Mouse (Mus musculus): Measurements from ENCODE around the gene Meltf. TPM values are rescaled to one million over a fixed set of nuclear protein-coding genes. Genes with fewer than 3 reads are reported as not detected.

The Meltf gene
- polyA plus RNA-seq, 1 experiment from 2014 or later: 0.12 TPM

DNA sequence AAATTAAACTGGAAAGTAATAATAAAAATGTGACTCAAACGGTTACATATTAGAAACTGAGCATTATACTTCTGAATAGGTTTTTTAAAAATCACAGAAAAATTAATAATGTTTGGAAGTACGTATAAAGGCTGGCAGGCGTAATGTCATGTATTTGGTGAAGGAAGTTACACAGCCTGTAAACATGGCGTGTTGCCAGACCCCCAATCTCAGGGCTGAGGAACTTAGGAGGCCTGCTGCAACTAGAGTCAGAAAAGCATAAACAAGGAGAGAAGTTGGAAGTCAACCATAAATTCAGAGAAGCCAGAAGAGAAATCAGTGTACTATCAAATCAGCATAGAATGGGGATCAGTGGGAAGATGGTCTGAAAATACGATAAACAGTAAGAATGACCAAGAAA is 14.7 kb upstream of the Meltf start:
- WGBS: 94% methylated on average over 5 of the region's 5 CpGs
- no peak for ATAC-seq (ENCODE audit: low read depth)
- Histone ChIP-seq H3K9ac (replicated peaks; ENCODE audit: low read depth, low read length) (no peak overlapping the region), H3K4me2 (ENCODE audit: low read depth, low read length) (no peak overlapping the region), H3K27ac (ENCODE audit: low read depth, low read length) (no peak overlapping the region), H3K4me1 (ENCODE audit: control insufficient read depth, insufficient read depth, low read length) (no peaks in the 10 kb centered on the region), H3K4me3 (ENCODE audit: low read depth, low read length) (no peak overlapping the region), H3K9me3 (ENCODE audit: control insufficient read depth, low read length) (no peaks in the 10 kb centered on the region), H3K36me3 (ENCODE audit: control insufficient read depth, insufficient read depth, low read length) (peaks cover 3% of the 10 kb centered on the region; the same call in 1 of the 2 replicates), H3K27me3 (ENCODE audit: control insufficient read depth, insufficient read depth, low read length) (no peaks in the 10 kb centered on the region)

DNA sequence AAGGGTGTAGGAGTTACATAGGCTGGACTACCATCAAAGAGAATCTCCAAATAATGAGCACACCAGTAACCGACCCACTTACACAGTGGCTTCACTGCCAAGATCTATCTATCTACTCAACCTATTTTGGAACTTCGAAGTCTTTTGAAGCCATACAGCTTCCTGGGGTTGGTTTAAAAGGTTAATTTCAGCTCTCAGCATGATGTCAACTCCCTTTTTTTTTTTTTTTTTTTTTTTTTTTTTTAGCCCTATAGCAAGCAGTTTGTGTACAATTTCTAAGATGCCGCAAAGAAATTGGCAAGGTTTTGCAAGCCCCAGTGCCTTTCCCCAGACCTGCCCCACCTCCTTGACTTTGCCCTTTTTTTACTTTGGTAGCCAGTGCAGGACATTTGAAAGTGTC is 13.4 kb upstream of the Meltf start:
- H3K4me2 ChIP-seq (ENCODE audit: low read depth, low read length): no peak overlapping the region
- no peak overlapping the region for H3K4me3 ChIP-seq (ENCODE audit: low read depth, low read length)
- no peak for ATAC-seq (ENCODE audit: low read depth)
- no peaks in the 10 kb centered on the region for H3K27me3 ChIP-seq (ENCODE audit: control insufficient read depth, insufficient read depth, low read length)
- no peak overlapping the region for H3K9ac ChIP-seq (replicated peaks; ENCODE audit: low read depth, low read length)
- WGBS: 67% methylated on average over 3 of the region's 3 CpGs
- H3K4me1 ChIP-seq (ENCODE audit: control insufficient read depth, insufficient read depth, low read length): no peaks in the 10 kb centered on the region
- H3K36me3 ChIP-seq (ENCODE audit: control insufficient read depth, insufficient read depth, low read length): peaks cover 3% of the 10 kb centered on the region; the same call in 1 of the 2 replicates
- H3K27ac ChIP-seq (ENCODE audit: low read depth, low read length): no peak overlapping the region
- no peaks in the 10 kb centered on the region for H3K9me3 ChIP-seq (ENCODE audit: control insufficient read depth, low read length)

DNA sequence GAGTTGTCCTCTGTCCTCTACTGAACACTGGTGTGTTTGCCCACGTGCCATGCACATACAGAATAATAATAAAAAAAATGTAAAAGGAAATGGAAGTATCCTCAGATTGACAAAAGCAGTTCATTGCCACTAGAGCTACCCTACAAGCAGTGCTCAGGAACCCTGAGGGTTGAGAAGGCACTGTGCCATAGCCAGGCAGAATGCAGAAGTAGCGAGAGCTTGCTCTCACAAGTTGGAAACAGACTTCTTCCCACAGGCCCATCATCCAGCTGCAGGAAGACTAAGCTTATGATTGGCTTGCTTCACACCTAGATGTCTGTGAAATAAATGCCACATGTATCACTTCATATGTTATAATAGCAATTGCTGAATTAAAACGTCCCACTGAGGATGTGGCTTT is 11.7 kb upstream of the Meltf start:
- Histone ChIP-seq H3K4me2 (ENCODE audit: low read depth, low read length) (no peak overlapping the region), H3K27ac (ENCODE audit: low read depth, low read length) (no peak overlapping the region), H3K27me3 (ENCODE audit: control insufficient read depth, insufficient read depth, low read length) (no peaks in the 10 kb centered on the region), H3K4me3 (ENCODE audit: low read depth, low read length) (no peak overlapping the region), H3K9me3 (ENCODE audit: control insufficient read depth, low read length) (no peaks in the 10 kb centered on the region), H3K4me1 (ENCODE audit: control insufficient read depth, insufficient read depth, low read length) (no peaks in the 10 kb centered on the region), H3K36me3 (ENCODE audit: control insufficient read depth, insufficient read depth, low read length) (peaks cover 3% of the 10 kb centered on the region; the same call in 1 of the 2 replicates), H3K9ac (replicated peaks; ENCODE audit: low read depth, low read length) (no peak overlapping the region)
- no peak for ATAC-seq (ENCODE audit: low read depth)
- WGBS: 98% methylated on average over 3 of the region's 3 CpGs

DNA sequence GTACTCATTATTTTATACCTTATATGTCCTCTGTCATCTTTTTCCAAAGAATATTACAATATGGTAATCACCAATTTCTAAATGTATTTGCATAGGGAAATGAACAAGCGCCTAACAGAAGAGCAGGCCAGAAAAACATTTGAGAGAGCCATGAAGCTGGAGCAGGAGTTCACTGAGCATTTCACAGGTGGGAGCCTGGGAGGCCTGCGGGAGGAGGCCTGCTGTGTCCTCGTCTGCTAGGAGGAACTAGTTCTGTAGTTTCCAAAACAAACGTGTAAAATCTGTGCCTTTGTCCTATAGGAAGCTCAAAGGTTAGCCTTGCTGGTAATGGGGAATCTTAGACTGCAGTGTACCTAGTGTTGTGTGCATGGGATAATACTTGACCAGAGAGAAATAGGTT is 10.9 kb upstream of the Meltf start:
- no peaks in the 10 kb centered on the region for H3K9me3 ChIP-seq (ENCODE audit: control insufficient read depth, low read length)
- H3K27me3 ChIP-seq (ENCODE audit: control insufficient read depth, insufficient read depth, low read length): no peaks in the 10 kb centered on the region
- no peak overlapping the region for H3K27ac ChIP-seq (ENCODE audit: low read depth, low read length)
- H3K9ac ChIP-seq (replicated peaks; ENCODE audit: low read depth, low read length): no peak overlapping the region
- H3K4me2 ChIP-seq (ENCODE audit: low read depth, low read length): no peak overlapping the region
- peaks cover 3% of the 10 kb centered on the region; the same call in 1 of the 2 replicates for H3K36me3 ChIP-seq (ENCODE audit: control insufficient read depth, insufficient read depth, low read length)
- no peak for ATAC-seq (ENCODE audit: low read depth)
- whole genome bisulfite sequencing: 81% methylated on average over 4 of the region's 4 CpGs
- H3K4me1 ChIP-seq (ENCODE audit: control insufficient read depth, insufficient read depth, low read length): no peaks in the 10 kb centered on the region
- H3K4me3 ChIP-seq (ENCODE audit: low read depth, low read length): no peak overlapping the region

DNA sequence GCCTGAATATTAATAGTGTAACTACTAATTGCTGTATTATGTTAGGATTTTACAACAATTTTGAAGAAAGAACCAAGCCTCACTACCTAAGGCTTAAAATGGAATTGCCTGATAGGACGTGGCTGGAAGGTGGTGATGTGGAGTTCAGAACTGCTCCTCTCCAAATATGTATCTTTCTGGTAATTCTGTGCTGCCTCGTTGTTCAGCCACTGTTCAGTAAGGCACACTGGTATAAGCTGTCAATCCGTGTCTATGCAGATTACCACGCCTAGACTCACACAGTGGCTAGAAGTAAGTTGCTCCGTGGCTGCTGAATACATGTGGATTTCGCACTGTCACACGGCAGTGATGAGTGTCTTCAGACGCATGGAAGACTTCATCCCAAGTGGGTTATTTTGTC is 4.9 kb upstream of the Meltf start:
- no peak overlapping the region for H3K4me3 ChIP-seq (ENCODE audit: low read depth, low read length)
- no peak overlapping the region for H3K4me2 ChIP-seq (ENCODE audit: low read depth, low read length)
- no peak overlapping the region for H3K27ac ChIP-seq (ENCODE audit: low read depth, low read length)
- ATAC-seq (ENCODE audit: low read depth): no peak
- no peaks in the 10 kb centered on the region for H3K9me3 ChIP-seq (ENCODE audit: control insufficient read depth, low read length)
- no peak overlapping the region for H3K9ac ChIP-seq (replicated peaks; ENCODE audit: low read depth, low read length)
- H3K27me3 ChIP-seq (ENCODE audit: control insufficient read depth, insufficient read depth, low read length): no peaks in the 10 kb centered on the region
- H3K4me1 ChIP-seq (ENCODE audit: control insufficient read depth, insufficient read depth, low read length): no peaks in the 10 kb centered on the region
- WGBS: 89% methylated on average over 8 of the region's 8 CpGs
- H3K36me3 ChIP-seq (ENCODE audit: control insufficient read depth, insufficient read depth, low read length): no peaks in the 10 kb centered on the region

DNA sequence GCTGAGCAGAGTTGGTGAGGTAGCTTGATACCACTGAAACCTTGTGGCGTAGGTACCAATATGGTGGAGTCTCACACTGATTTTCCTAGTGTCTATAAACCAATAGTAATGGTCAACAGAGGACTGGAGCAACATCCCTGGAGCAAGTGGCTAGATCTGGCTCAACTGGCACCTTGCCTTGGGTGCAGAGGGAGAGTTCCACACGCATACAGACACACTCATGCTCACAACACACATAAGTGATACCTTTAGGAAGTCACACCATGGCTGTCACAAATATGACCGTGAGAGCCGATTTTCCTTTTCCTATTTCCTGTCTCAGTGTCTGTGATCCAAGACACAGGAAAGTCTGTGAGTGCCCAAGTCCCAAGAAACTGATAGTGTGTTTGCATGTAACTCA is 3.2 kb upstream of the Meltf start:
- Histone ChIP-seq H3K27me3 (ENCODE audit: control insufficient read depth, insufficient read depth, low read length) (no peaks in the 10 kb centered on the region), H3K9me3 (ENCODE audit: control insufficient read depth, low read length) (no peaks in the 10 kb centered on the region), H3K4me1 (ENCODE audit: control insufficient read depth, insufficient read depth, low read length) (no peaks in the 10 kb centered on the region), H3K9ac (replicated peaks; ENCODE audit: low read depth, low read length) (no peak overlapping the region), H3K4me2 (ENCODE audit: low read depth, low read length) (no peak overlapping the region), H3K27ac (ENCODE audit: low read depth, low read length) (no peak overlapping the region), H3K36me3 (ENCODE audit: control insufficient read depth, insufficient read depth, low read length) (no peaks in the 10 kb centered on the region), H3K4me3 (ENCODE audit: low read depth, low read length) (no peak overlapping the region)
- WGBS: over 99% methylated on average over 4 of the region's 4 CpGs
- ATAC-seq (ENCODE audit: low read depth): no peak

DNA sequence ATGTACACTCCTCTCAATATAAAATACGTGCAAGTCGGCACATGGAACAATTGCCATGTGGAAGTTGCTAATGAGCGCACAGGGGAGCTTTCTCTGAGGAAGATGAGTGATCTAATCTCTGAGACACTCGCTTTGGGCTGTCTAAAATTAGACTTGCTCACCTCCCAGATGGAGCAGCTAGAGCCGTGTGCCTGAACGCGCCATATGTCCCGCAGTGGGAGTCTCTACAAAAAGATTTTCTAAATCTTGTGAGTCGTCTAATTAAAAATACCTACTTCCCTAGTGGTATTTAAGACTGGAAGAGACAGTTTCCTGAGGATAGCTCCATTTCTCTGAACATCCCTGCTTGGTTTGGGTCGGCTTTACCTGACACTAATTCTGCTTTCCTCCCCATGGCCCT is 2.2 kb upstream of the Meltf start:
- Histone ChIP-seq H3K9ac (replicated peaks; ENCODE audit: low read depth, low read length) (no peak overlapping the region), H3K9me3 (ENCODE audit: control insufficient read depth, low read length) (no peaks in the 10 kb centered on the region), H3K4me3 (ENCODE audit: low read depth, low read length) (no peak overlapping the region), H3K27ac (ENCODE audit: low read depth, low read length) (no peak overlapping the region), H3K27me3 (ENCODE audit: control insufficient read depth, insufficient read depth, low read length) (no peaks in the 10 kb centered on the region), H3K4me2 (ENCODE audit: low read depth, low read length) (no peak overlapping the region), H3K4me1 (ENCODE audit: control insufficient read depth, insufficient read depth, low read length) (no peaks in the 10 kb centered on the region), H3K36me3 (ENCODE audit: control insufficient read depth, insufficient read depth, low read length) (no peaks in the 10 kb centered on the region)
- WGBS: 78% methylated on average over 10 of the region's 10 CpGs
- ATAC-seq (ENCODE audit: low read depth): no peak

DNA sequence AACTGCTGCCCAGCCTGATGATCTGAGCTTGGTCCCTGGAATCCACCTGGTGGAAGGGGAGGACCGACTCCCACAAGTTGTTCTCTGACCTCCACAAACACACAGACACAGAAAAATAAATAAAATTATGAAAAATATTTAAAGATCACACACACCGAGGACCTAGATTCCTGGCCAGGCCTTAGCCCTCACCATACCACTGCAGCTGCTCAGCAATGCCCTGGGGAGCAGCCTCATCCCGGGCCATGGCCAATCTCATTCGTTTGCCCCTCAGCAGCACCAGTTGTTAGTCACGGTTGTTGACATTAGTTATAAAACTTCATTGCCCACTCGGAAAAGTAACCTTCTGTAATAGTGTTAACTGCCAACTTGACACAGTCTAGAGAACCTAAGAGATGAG is 558 bp upstream of the Meltf start:
- Histone ChIP-seq H3K36me3 (ENCODE audit: control insufficient read depth, insufficient read depth, low read length) (no peaks in the 10 kb centered on the region), H3K9me3 (ENCODE audit: control insufficient read depth, low read length) (no peaks in the 10 kb centered on the region), H3K27me3 (ENCODE audit: control insufficient read depth, insufficient read depth, low read length) (no peaks in the 10 kb centered on the region), H3K4me1 (ENCODE audit: control insufficient read depth, insufficient read depth, low read length) (no peaks in the 10 kb centered on the region), H3K4me2 (ENCODE audit: low read depth, low read length) (no peak overlapping the region), H3K9ac (replicated peaks; ENCODE audit: low read depth, low read length) (no peak overlapping the region), H3K4me3 (ENCODE audit: low read depth, low read length) (no peak overlapping the region), H3K27ac (ENCODE audit: low read depth, low read length) (no peak overlapping the region)
- ATAC-seq (ENCODE audit: low read depth): no peak
- WGBS: 52% methylated on average over 6 of the region's 6 CpGs

DNA sequence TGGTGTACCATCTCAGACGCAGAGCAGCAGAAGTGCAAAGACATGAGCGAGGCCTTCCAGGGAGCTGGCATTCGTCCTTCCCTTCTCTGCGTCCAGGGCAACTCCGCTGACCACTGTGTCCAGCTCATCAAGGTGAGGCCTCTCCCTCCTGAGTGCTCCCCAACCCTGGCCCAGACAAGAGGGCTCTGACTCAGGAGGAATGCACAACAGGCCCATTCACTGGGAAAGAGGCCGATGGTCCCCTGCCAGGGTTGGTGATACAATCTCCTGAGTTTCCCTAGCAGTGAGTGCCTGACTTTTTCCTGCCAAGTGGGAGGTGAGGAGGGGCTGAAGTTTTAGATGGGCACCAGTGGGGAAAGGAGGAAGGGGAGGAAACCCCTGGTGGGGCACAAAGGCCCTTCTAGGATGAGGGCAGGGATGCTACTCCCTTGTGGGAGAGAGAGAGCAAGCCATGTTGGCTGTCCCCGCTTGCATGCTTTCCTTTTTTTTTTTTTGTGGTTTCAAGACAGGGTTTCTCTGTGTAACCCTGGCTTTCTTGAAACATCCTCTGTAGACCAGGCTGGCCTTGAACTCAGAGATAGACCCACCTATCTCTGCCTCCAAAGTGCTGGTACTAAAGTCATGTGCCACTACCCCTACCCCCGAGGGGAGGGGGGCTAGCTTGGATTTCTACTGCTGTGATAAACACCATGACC is 1.7 kb downstream of the Meltf start:
- Histone ChIP-seq H3K4me3 (ENCODE audit: low read depth, low read length) (no peak overlapping the region), H3K27me3 (ENCODE audit: control insufficient read depth, insufficient read depth, low read length) (no peaks in the 10 kb centered on the region), H3K9me3 (ENCODE audit: control insufficient read depth, low read length) (no peaks in the 10 kb centered on the region), H3K36me3 (ENCODE audit: control insufficient read depth, insufficient read depth, low read length) (no peaks in the 10 kb centered on the region), H3K9ac (replicated peaks; ENCODE audit: low read depth, low read length) (no peak overlapping the region), H3K27ac (ENCODE audit: low read depth, low read length) (no peak overlapping the region), H3K4me1 (ENCODE audit: control insufficient read depth, insufficient read depth, low read length) (no peaks in the 10 kb centered on the region), H3K4me2 (ENCODE audit: low read depth, low read length) (no peak overlapping the region)
- no peak for ATAC-seq (ENCODE audit: low read depth)
- 91% methylated on average over 8 of the region's 8 CpGs for WGBS

All from neural tube, embryonic 14.5 days (tissue).